Mouse (Mus musculus): Measurements from ENCODE around the gene Nrxn2. TPM values are rescaled to one million over a fixed set of nuclear protein-coding genes. Genes with fewer than 3 reads are reported as not detected.

Nrxn2 gene
- polyA plus RNA-seq, 1 experiment from 2014 or later = 2.5 TPM

DNA sequence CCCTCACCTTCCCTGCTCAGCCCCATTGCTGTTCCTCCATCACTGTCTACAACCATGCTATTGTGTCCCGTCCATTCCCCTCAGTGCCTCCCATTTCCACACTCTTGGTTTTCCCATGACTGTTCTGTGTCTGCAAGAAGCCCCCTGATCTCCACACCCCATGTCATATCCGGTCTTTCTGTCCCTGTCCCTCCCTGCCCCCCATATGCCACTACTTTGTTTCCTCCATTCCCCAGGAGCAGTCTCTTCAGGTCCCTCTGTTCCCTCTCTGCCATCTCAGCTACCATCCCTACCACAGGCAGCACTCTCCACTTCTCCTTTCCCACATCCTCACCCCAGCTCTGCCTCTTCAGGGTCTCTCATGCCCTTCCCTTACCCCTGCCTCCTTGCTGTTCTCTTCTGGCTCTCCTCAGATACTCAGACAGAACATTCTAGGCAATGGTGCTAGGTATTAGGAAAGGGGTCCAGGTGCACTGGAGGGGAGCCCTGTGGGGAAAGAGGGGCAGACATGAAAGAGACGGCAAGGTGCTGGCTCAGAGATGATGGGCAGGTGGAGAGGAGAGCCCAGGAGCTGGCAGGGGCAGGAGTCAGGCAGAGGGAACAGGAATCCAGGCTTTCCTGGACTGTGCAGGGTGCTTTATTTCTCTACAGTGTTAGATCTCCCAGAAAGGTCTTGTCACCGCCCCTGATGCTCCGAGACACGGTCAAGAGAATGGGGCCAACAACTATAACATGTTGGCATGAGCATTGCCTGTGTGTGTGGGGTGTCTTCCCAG, 81.5 kb downstream of the Nrxn2 start:
- no peaks in the 10 kb centered on the region for H3K9me3 ChIP-seq (ENCODE audit: control insufficient read depth, low read depth, low read length)
- no peak overlapping the region for H3K27ac ChIP-seq (ENCODE audit: low read length)
- peaks cover 36% of the 10 kb centered on the region for H3K27me3 ChIP-seq (ENCODE audit: control insufficient read depth, insufficient read depth, low read length)
- no peak overlapping the region for H3K9ac ChIP-seq (replicated peaks; ENCODE audit: low read depth, low read length)
- WGBS = 48% methylated on average over 6 of the region's 6 CpGs
- H3K36me3 ChIP-seq (ENCODE audit: control insufficient read depth, insufficient read depth, low read length) = no peaks in the 10 kb centered on the region
- no peak overlapping the region for H3K4me3 ChIP-seq (ENCODE audit: low read depth, low read length)
- peaks cover 20% of the 10 kb centered on the region; the same call in 1 of the 2 replicates for H3K4me1 ChIP-seq (ENCODE audit: control insufficient read depth, insufficient read depth, low read length)
- no peak for ATAC-seq (ENCODE audit: insufficient number of reproducible peaks, insufficient read depth, low FRiP score, low read depth)
- no peak overlapping the region for H3K4me2 ChIP-seq (replicated peaks; ENCODE audit: low read depth, low read length)

DNA sequence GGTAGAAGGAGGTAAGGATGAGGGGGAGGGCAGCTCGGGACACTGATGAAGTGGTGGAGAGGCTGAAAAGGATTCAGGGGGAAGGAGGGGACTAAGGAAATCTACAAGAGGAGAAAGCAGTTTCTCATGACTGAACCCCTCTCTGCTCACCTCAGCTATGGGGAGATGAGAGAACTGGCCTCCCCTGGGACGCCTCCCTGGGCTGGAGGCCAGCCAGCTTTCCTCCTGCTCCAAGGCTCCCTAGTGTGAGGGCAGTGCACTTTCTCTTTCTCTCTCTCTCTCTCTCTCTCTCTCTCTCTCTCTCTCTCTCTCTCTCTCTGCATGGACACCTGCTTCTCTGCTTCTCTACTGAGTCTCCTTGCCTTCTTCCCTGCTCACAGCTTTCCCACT, 82.1 kb downstream of the Nrxn2 start:
- peaks cover 20% of the 10 kb centered on the region; the same call in 1 of the 2 replicates for H3K4me1 ChIP-seq (ENCODE audit: control insufficient read depth, insufficient read depth, low read length)
- no peak overlapping the region for H3K4me3 ChIP-seq (ENCODE audit: low read depth, low read length)
- H3K36me3 ChIP-seq (ENCODE audit: control insufficient read depth, insufficient read depth, low read length) = no peaks in the 10 kb centered on the region
- H3K9ac ChIP-seq (replicated peaks; ENCODE audit: low read depth, low read length) = no peak overlapping the region
- WGBS = 49% methylated on average over 2 of the region's 2 CpGs
- no peaks in the 10 kb centered on the region for H3K9me3 ChIP-seq (ENCODE audit: control insufficient read depth, low read depth, low read length)
- no peak overlapping the region for H3K4me2 ChIP-seq (replicated peaks; ENCODE audit: low read depth, low read length)
- peaks cover 34% of the 10 kb centered on the region for H3K27me3 ChIP-seq (ENCODE audit: control insufficient read depth, insufficient read depth, low read length)
- ATAC-seq (ENCODE audit: insufficient number of reproducible peaks, insufficient read depth, low FRiP score, low read depth) = no peak
- H3K27ac ChIP-seq (ENCODE audit: low read length) = no peak overlapping the region

DNA sequence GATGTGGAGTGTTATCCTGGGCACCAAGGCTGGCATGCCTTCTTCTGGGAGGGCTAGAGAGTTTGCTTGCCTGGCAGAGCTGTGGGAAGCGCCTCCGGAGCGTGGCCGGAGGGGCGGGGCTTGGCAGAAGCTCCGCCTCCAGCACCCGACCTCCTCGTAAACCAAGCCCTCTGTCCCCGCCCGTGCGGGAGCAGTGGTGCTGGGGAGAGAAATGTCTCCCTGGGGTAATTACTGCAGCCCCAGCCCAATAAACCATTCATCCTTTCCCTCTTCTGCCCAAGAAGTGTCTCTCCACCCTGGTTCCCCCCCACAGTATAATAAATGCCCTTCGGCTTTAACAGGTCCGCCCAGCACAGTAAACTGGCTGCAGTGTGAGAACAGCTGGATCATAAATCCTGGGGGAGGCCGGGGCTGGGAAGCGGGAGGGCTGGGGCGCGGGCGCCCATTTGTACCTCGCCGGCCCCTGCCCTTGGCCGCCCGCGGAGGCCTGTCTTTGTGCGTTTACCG, 83.6 kb downstream of the Nrxn2 start:
- ATAC-seq (ENCODE audit: insufficient number of reproducible peaks, insufficient read depth, low FRiP score, low read depth) = peak; percentile 10; the same call in 1 of the 2 replicates

GRCm38 (mm10) chr19:6502543-6503319, 84.2 kb downstream of the Nrxn2 start:
- Histone ChIP-seq H3K4me1 (ENCODE audit: control insufficient read depth, insufficient read depth, low read length) (peaks cover 20% of the 10 kb centered on the region; the same call in 1 of the 2 replicates), H3K9me3 (ENCODE audit: control insufficient read depth, low read depth, low read length) (no peaks in the 10 kb centered on the region), H3K4me3 (ENCODE audit: low read depth, low read length) (peak overlapping the region; percentile 25), H3K36me3 (ENCODE audit: control insufficient read depth, insufficient read depth, low read length) (no peaks in the 10 kb centered on the region), H3K9ac (replicated peaks; ENCODE audit: low read depth, low read length) (no peak overlapping the region), H3K27me3 (ENCODE audit: control insufficient read depth, insufficient read depth, low read length) (peaks cover 40% of the 10 kb centered on the region), H3K27ac (ENCODE audit: low read length) (no peak overlapping the region), H3K4me2 (replicated peaks; ENCODE audit: low read depth, low read length) (peak overlapping the region; percentile 60)
- ATAC-seq (ENCODE audit: insufficient number of reproducible peaks, insufficient read depth, low FRiP score, low read depth) = peak; percentile 29; the same call in 1 of the 2 replicates
- 4% methylated on average over 20 of the region's 20 CpGs for WGBS

More for the DNA sequence above, 83.6 kb downstream of the Nrxn2 start:
- peaks cover 20% of the 10 kb centered on the region; the same call in 1 of the 2 replicates for H3K4me1 ChIP-seq (ENCODE audit: control insufficient read depth, insufficient read depth, low read length)
- H3K4me2 ChIP-seq (replicated peaks; ENCODE audit: low read depth, low read length) = peak overlapping the region; percentile 60
- H3K9ac ChIP-seq (replicated peaks; ENCODE audit: low read depth, low read length) = no peak overlapping the region
- H3K36me3 ChIP-seq (ENCODE audit: control insufficient read depth, insufficient read depth, low read length) = no peaks in the 10 kb centered on the region
- H3K27ac ChIP-seq (ENCODE audit: low read length) = no peak overlapping the region
- no peaks in the 10 kb centered on the region for H3K9me3 ChIP-seq (ENCODE audit: control insufficient read depth, low read depth, low read length)
- peak overlapping the region; percentile 25 for H3K4me3 ChIP-seq (ENCODE audit: low read depth, low read length)
- WGBS = under 1% methylated on average over 25 of the region's 25 CpGs
- peaks cover 40% of the 10 kb centered on the region for H3K27me3 ChIP-seq (ENCODE audit: control insufficient read depth, insufficient read depth, low read length)

GRCm38 (mm10) chr19:6503926-6504655, 85.6 kb downstream of the Nrxn2 start:
- ATAC-seq (ENCODE audit: insufficient number of reproducible peaks, insufficient read depth, low FRiP score, low read depth) = no peak
- H3K9me3 ChIP-seq (ENCODE audit: control insufficient read depth, low read depth, low read length) = no peaks in the 10 kb centered on the region
- no peak overlapping the region for H3K4me3 ChIP-seq (ENCODE audit: low read depth, low read length)
- peaks cover 26% of the 10 kb centered on the region for H3K27me3 ChIP-seq (ENCODE audit: control insufficient read depth, insufficient read depth, low read length)
- 36% methylated on average over 13 of the region's 16 CpGs for WGBS
- no peak overlapping the region for H3K9ac ChIP-seq (replicated peaks; ENCODE audit: low read depth, low read length)
- H3K36me3 ChIP-seq (ENCODE audit: control insufficient read depth, insufficient read depth, low read length) = no peaks in the 10 kb centered on the region
- no peak overlapping the region for H3K4me2 ChIP-seq (replicated peaks; ENCODE audit: low read depth, low read length)
- H3K27ac ChIP-seq (ENCODE audit: low read length) = no peak overlapping the region
- H3K4me1 ChIP-seq (ENCODE audit: control insufficient read depth, insufficient read depth, low read length) = 0 out of 2 replicates have a peak, but pooled peaks cover 16% of the 10 kb centered on the region

DNA sequence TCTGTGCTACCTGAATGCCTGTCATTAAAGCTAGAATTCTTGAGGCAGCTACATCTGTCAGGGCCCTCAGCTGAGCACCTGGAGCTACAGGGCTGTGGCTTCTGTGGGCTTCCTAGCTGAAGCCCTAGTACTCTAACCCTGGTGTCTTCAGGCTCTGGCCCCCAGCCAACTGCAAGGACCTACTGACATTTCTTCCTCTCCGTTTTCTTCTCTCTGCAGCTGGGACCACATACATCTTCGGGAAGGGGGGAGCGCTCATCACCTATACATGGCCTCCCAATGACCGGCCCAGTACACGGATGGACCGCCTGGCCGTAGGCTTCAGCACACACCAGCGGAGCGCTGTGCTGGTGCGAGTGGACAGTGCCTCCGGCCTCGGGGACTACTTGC, 86.1 kb downstream of the Nrxn2 start:
- 0 out of 2 replicates have a peak, but pooled peaks cover 16% of the 10 kb centered on the region for H3K4me1 ChIP-seq (ENCODE audit: control insufficient read depth, insufficient read depth, low read length)
- H3K27ac ChIP-seq (ENCODE audit: low read length) = no peak overlapping the region
- H3K9me3 ChIP-seq (ENCODE audit: control insufficient read depth, low read depth, low read length) = no peaks in the 10 kb centered on the region
- ATAC-seq (ENCODE audit: insufficient number of reproducible peaks, insufficient read depth, low FRiP score, low read depth) = no peak
- peaks cover 20% of the 10 kb centered on the region for H3K27me3 ChIP-seq (ENCODE audit: control insufficient read depth, insufficient read depth, low read length)
- H3K9ac ChIP-seq (replicated peaks; ENCODE audit: low read depth, low read length) = no peak overlapping the region
- no peaks in the 10 kb centered on the region for H3K36me3 ChIP-seq (ENCODE audit: control insufficient read depth, insufficient read depth, low read length)
- H3K4me2 ChIP-seq (replicated peaks; ENCODE audit: low read depth, low read length) = no peak overlapping the region
- no peak overlapping the region for H3K4me3 ChIP-seq (ENCODE audit: low read depth, low read length)
- 81% methylated on average over 12 of the region's 12 CpGs for WGBS

GRCm38 (mm10) chr19:6507393-6507792, 88.9 kb downstream of the Nrxn2 start:
- no peak for ATAC-seq (ENCODE audit: insufficient number of reproducible peaks, insufficient read depth, low FRiP score, low read depth)
- 48% methylated on average over 10 of the region's 10 CpGs for WGBS
- Histone ChIP-seq H3K36me3 (ENCODE audit: control insufficient read depth, insufficient read depth, low read length) (no peaks in the 10 kb centered on the region), H3K9ac (replicated peaks; ENCODE audit: low read depth, low read length) (no peak overlapping the region), H3K27ac (ENCODE audit: low read length) (no peak overlapping the region), H3K4me1 (ENCODE audit: control insufficient read depth, insufficient read depth, low read length) (0 out of 2 replicates have a peak, but pooled peaks cover 8% of the 10 kb centered on the region), H3K4me2 (replicated peaks; ENCODE audit: low read depth, low read length) (no peak overlapping the region), H3K4me3 (ENCODE audit: low read depth, low read length) (no peak overlapping the region), H3K9me3 (ENCODE audit: control insufficient read depth, low read depth, low read length) (no peaks in the 10 kb centered on the region), H3K27me3 (ENCODE audit: control insufficient read depth, insufficient read depth, low read length) (peaks cover 9% of the 10 kb centered on the region)

- Histone ChIP-seq H3K36me3 (ENCODE audit: control insufficient read depth, insufficient read depth, low read length) (no peaks in the 10 kb centered on the region), H3K4me3 (ENCODE audit: low read depth, low read length) (no peak overlapping the region), H3K27ac (ENCODE audit: low read length) (no peak overlapping the region), H3K9me3 (ENCODE audit: control insufficient read depth, low read depth, low read length) (no peaks in the 10 kb centered on the region), H3K4me1 (ENCODE audit: control insufficient read depth, insufficient read depth, low read length) (peaks cover 5% of the 10 kb centered on the region; the same call in 1 of the 2 replicates), H3K27me3 (ENCODE audit: control insufficient read depth, insufficient read depth, low read length) (peaks cover 7% of the 10 kb centered on the region; the same call in 1 of the 2 replicates), H3K4me2 (replicated peaks; ENCODE audit: low read depth, low read length) (no peak overlapping the region), H3K9ac (replicated peaks; ENCODE audit: low read depth, low read length) (no peak overlapping the region)
- 67% methylated on average over 10 of the region's 10 CpGs for WGBS
- no peak for ATAC-seq (ENCODE audit: insufficient number of reproducible peaks, insufficient read depth, low FRiP score, low read depth)
These were observed 91.3 kb downstream of the Nrxn2 start for GRCm38 (mm10) chr19:6509881-6510280.

Data from stomach, embryonic 14.5 days (tissue).